ENCODE assay signal across 8 mouse cellular contexts in genomic region chr7:128687821-128688564, GRCm38 (mm10). TPM values are rescaled to one million over a fixed set of nuclear protein-coding genes. Genes with fewer than 3 reads are reported as not detected.
DNase-seq lines count a peak whose midpoint lies in the region; ATAC-seq and TF ChIP-seq lines count a peak whose summit lies in the region.

No protein-coding gene starts in this region.

- 44% methylated on average over 56 of the region's 56 CpGs for WGBS in hindbrain, embryonic 15.5 days

- H3K27me3 ChIP-seq in hindbrain, embryonic 15.5 days = no peaks in the 10 kb centered on the region

- peak overlapping the region; percentile 44 for H3K4me3 ChIP-seq in hindbrain, embryonic 15.5 days
- H3K4me3 ChIP-seq in left cerebral cortex, adult 2 months = peak overlapping the region; percentile 47

- H3K27ac ChIP-seq in hindbrain, embryonic 15.5 days (replicated peaks) = peak overlapping the region; percentile 92
- peak overlapping the region; percentile 87 for H3K27ac ChIP-seq in left cerebral cortex, adult 2 months

- H3K9me3 ChIP-seq in hindbrain, embryonic 15.5 days = no peaks in the 10 kb centered on the region

- peak; percentile 71 for ATAC-seq in activated CD4-positive, CD25-positive, alpha-beta regulatory T cell, adult 4 months
- peak; percentile 84 for ATAC-seq in hindbrain, embryonic 15.5 days (ENCODE audit: low FRiP score, low read depth)

- TF ChIP-seq CTCF in left cerebral cortex, adult 2 months (IDR thresholded peaks at IDR 0.05) = no peak

- peak overlapping the region; percentile 54 for H3K4me2 ChIP-seq in hindbrain, embryonic 15.5 days

- peaks cover 17% of the 10 kb centered on the region for H3K4me1 ChIP-seq in hindbrain, embryonic 15.5 days (replicated peaks)

- H3K36me3 ChIP-seq in hindbrain, embryonic 15.5 days = peaks cover 62% of the 10 kb centered on the region

- DNase-seq in cerebellum, postnatal 4 days (ENCODE audit: low spot score in 2 of 2) = peak; percentile 64 to 82
- peak; percentile 32 for DNase-seq in gastrocnemius, adult 18-20 months (ENCODE audit: low spot score)
- peak; percentile 86 for DNase-seq in left cerebral cortex, adult 2 months (ENCODE audit: extremely low spot score in 1 of 2, low spot score in 2 of 2)
- peak; percentile 68 to 73 for DNase-seq in lung, postnatal 4 days
- peak; percentile 68 for DNase-seq in retina, postnatal 7 days (ENCODE audit: low read depth, low spot score)
- DNase-seq in thymus, postnatal 4 days = peak; percentile 89

- peak overlapping the region; percentile 66 for H3K9ac ChIP-seq in hindbrain, embryonic 15.5 days

- intact Hi-C loops in left cerebral cortex, adult 2 months (cut with DNase I) = loop anchor here (5.0 kb wide), 1 partner anchor 106 kb away; no protein-coding TSS in a partner anchor

RNA-seq across cellular contexts. Expression of gene Mcmbp, which starts 52.3 kb away (rescaled TPM):
- polyA plus RNA-seq in activated CD4-positive, CD25-positive, alpha-beta regulatory T cell, adult 4 months (2017; shearing (Covaris generic)) = 10 to 100 TPM; 64.4 to 86.7 TPM
- 10 to 100 TPM; 15.2 to 16.5 TPM for total RNA-seq in gastrocnemius, adult 18-20 months (2021)
- polyA plus RNA-seq in hindbrain, embryonic 15.5 days (2015; fragmentation: Nextera tagmentation; extraction: Ambion mirVana) = 43.2 and 44.0 TPM in 2 replicates
- total RNA-seq in left cerebral cortex, adult 2 months (2021) = 10 to 100 TPM; 24.3 to 25.2 TPM

RNA-seq across cellular contexts. Expression of gene Sec23ip, which starts 56.8 kb away (rescaled TPM):
- 10 to 100 TPM; 29.9 to 34.2 TPM for polyA plus RNA-seq in activated CD4-positive, CD25-positive, alpha-beta regulatory T cell, adult 4 months (2017; shearing (Covaris generic))
- 10 to 100 TPM; 17.5 to 18.3 TPM for total RNA-seq in gastrocnemius, adult 18-20 months (2021)
- polyA plus RNA-seq in hindbrain, embryonic 15.5 days (2015; fragmentation: Nextera tagmentation; extraction: Ambion mirVana) = 34.6 and 35.1 TPM in 2 replicates
- 10 to 100 TPM; 44.6 to 46.1 TPM for total RNA-seq in left cerebral cortex, adult 2 months (2021)

Comparison
In these comparisons a context has a peak if more than half of its experiments do, and no peak if none do; other contexts are left out.
1. Peak in every context shown above with its lines: DNase-seq, ATAC-seq, H3K4me3 ChIP-seq and H3K27ac ChIP-seq.
2. DNase-seq: peak in every context shown above with its lines; median percentile 89 in thymus, postnatal 4 days; 86 in left cerebral cortex, adult 2 months; 73 in cerebellum, postnatal 4 days; 70 in lung, postnatal 4 days; 68 in retina, postnatal 7 days; 32 in gastrocnemius, adult 18-20 months.